Mouse (Mus musculus) heart, postnatal 4 days (tissue): ENCODE results near the gene Cobl. TPM values are rescaled to one million over a fixed set of nuclear protein-coding genes. Genes with fewer than 3 reads are reported as not detected.

Source experiments
- DNase-seq: peaks from one replicate; pipeline ENCODE4 v3.0.0; 2021
- total RNA-seq, 2 experiments: library from RNA; stranded (reverse); gene quantifications; 2 replicates each; pipeline ENCODE4 v1.2.3; 2021

Cobl gene
- total RNA-seq = 10 to 100 TPM; 48.6 to 50.2 TPM

- peak; percentile 47 for DNase-seq
These were observed at the start of gene Cobl for GRCm38 (mm10) chr11:12464181-12465162. Gene Cobl, minus strand, starts transcription at chr11:12464960.

- DNase-seq = no peak
These were observed 49.0 kb upstream of the Cobl start for GRCm38 (mm10) chr11:12513796-12514195.

GRCm38 (mm10) chr11:12506371-12506890 lies 41.7 kb upstream of the Cobl start:
- DNase-seq = no peak

GRCm38 (mm10) chr11:12503756-12504155 lies 39.0 kb upstream of the Cobl start:
- DNase-seq = no peak

- DNase-seq = no peak
These were observed 37.0 kb upstream of the Cobl start for GRCm38 (mm10) chr11:12501721-12502120.

- no peak for DNase-seq
These were observed 29.0 kb upstream of the Cobl start for GRCm38 (mm10) chr11:12493791-12494190.

GRCm38 (mm10) chr11:12479856-12480403 lies 15.2 kb upstream of the Cobl start:
- DNase-seq = no peak

GRCm38 (mm10) chr11:12474299-12474935 lies 9.7 kb upstream of the Cobl start:
- no peak for DNase-seq

- DNase-seq = no peak
These were observed 9.0 kb upstream of the Cobl start for GRCm38 (mm10) chr11:12473625-12474298.

GRCm38 (mm10) chr11:12469638-12470037 lies 4.9 kb upstream of the Cobl start:
- no peak for DNase-seq

GRCm38 (mm10) chr11:12468661-12469060 lies 3.9 kb upstream of the Cobl start:
- no peak for DNase-seq

- no peak for DNase-seq
These were observed 3.1 kb upstream of the Cobl start for GRCm38 (mm10) chr11:12467836-12468235.

- no peak for DNase-seq
These were observed 2.5 kb upstream of the Cobl start for GRCm38 (mm10) chr11:12467217-12467616.

- DNase-seq = no peak
These were observed 1.8 kb upstream of the Cobl start for GRCm38 (mm10) chr11:12466606-12467005.

GRCm38 (mm10) chr11:12465229-12465628 lies 469 bp upstream of the Cobl start:
- no peak for DNase-seq

- DNase-seq = no peak
These were observed 1.1 kb downstream of the Cobl start for GRCm38 (mm10) chr11:12463615-12464170.

GRCm38 (mm10) chr11:12459781-12460581 lies 4.8 kb downstream of the Cobl start:
- no peak for DNase-seq

GRCm38 (mm10) chr11:12458814-12459213 lies 5.9 kb downstream of the Cobl start:
- no peak for DNase-seq

- peak; percentile 52 for DNase-seq
These were observed 6.4 kb downstream of the Cobl start for GRCm38 (mm10) chr11:12458392-12458791.

GRCm38 (mm10) chr11:12448101-12448500 lies 16.7 kb downstream of the Cobl start:
- no peak for DNase-seq

- no peak for DNase-seq
These were observed 19.5 kb downstream of the Cobl start for GRCm38 (mm10) chr11:12445222-12445621.
